In genomic region chr4:137993821-137994561, GRCm38 (mm10) we compare ENCODE assay signal across 8 mouse cellular contexts. TPM values are rescaled to one million over a fixed set of nuclear protein-coding genes. Genes with fewer than 3 reads are reported as not detected.
DNase-seq lines count a peak whose midpoint lies in the region; ATAC-seq and TF ChIP-seq lines count a peak whose summit lies in the region.

No protein-coding gene starts in this region.

- peaks cover 37% of the 10 kb centered on the region for H3K36me3 ChIP-seq in E14TG2a.4 (ENCODE audit: insufficient read depth, low read length)
- peaks cover 36% of the 10 kb centered on the region for H3K36me3 ChIP-seq in megakaryocyte, embryonic 14.5 days (replicated peaks; ENCODE audit: low read length)
- peaks cover 8% of the 10 kb centered on the region for H3K36me3 ChIP-seq in small intestine, adult 2 months (ENCODE audit: control insufficient read depth, insufficient read depth, low read length)

- DNase-seq in adrenal gland, postnatal 36 days: peak; percentile 55 to 64
- DNase-seq in heart, postnatal 14 days: peak; percentile 53 to 64
- DNase-seq in layer of hippocampus, postnatal 25 days (ENCODE audit: extremely low spot score in 1 of 2, low spot score in 1 of 2): peak; percentile 29 to 32

- peaks cover 3% of the 10 kb centered on the region; the same call in 1 of the 2 replicates for H3K9me3 ChIP-seq in E14TG2a.4 (ENCODE audit: low read length)
- H3K9me3 ChIP-seq in megakaryocyte, embryonic 14.5 days: peaks cover 6% of the 10 kb centered on the region

- intact Hi-C loops in heart, postnatal 14 days (cut with DNase I): no loop called here

- no peak for TF ChIP-seq CTCF in E14TG2a.4 (conservative IDR thresholded peaks at IDR 0.05; ENCODE audit: low read length)
- no peak for TF ChIP-seq CTCF in embryonic fibroblast, embryonic 13.5 days (IDR thresholded peaks at IDR 0.05; ENCODE audit: borderline replicate concordance, insufficient read depth, low read length)
- TF ChIP-seq CTCF in small intestine, adult 2 months (IDR thresholded peaks at IDR 0.05; ENCODE audit: extremely low read depth, insufficient read length, insufficient replicate concordance, low read depth, low read length): no peak

- under 1% methylated on average over 54 of the region's 60 CpGs for WGBS in small intestine, adult 2 months

- peaks cover 37% of the 10 kb centered on the region for H3K27me3 ChIP-seq in E14TG2a.4 (ENCODE audit: insufficient read depth, low read length)
- peaks cover 29% of the 10 kb centered on the region for H3K27me3 ChIP-seq in megakaryocyte, embryonic 14.5 days (replicated peaks)
- H3K27me3 ChIP-seq in small intestine, adult 2 months (ENCODE audit: control insufficient read depth, insufficient read depth, low read length): no peaks in the 10 kb centered on the region

- no peak for ATAC-seq in inflammation-experienced regulatory T-cells, adult 6 months

- peak overlapping the region; percentile 22; the same call in 1 of the 2 replicates for H3K27ac ChIP-seq in embryonic fibroblast, embryonic 13.5 days (ENCODE audit: insufficient read depth, low read length)
- H3K27ac ChIP-seq in small intestine, adult 2 months (ENCODE audit: insufficient read depth, low read depth, low read length): peak overlapping the region; percentile 69

- H3K4me3 ChIP-seq in E14TG2a.4 (replicated peaks; ENCODE audit: low read length): peak overlapping the region; percentile 85
- H3K4me3 ChIP-seq in embryonic fibroblast, embryonic 13.5 days (ENCODE audit: insufficient read depth, low read length): peak overlapping the region; percentile 100
- peak overlapping the region; percentile 96 for H3K4me3 ChIP-seq in megakaryocyte, embryonic 14.5 days (replicated peaks)
- H3K4me3 ChIP-seq in small intestine, adult 2 months (ENCODE audit: low read depth, low read length): peak overlapping the region; percentile 88

- TF ChIP-seq POLR2A in embryonic fibroblast, embryonic 13.5 days (IDR thresholded peaks at IDR 0.05; ENCODE audit: low read depth, low read length): peak; percentile 33; the same call in 1 of the 2 replicates
- TF ChIP-seq POLR2A in small intestine, adult 2 months (IDR thresholded peaks at IDR 0.05; ENCODE audit: low read depth, low read length): no peak

- H3K4me1 ChIP-seq in E14TG2a.4 (replicated peaks; ENCODE audit: low read depth, low read length): peaks cover 50% of the 10 kb centered on the region
- H3K4me1 ChIP-seq in embryonic fibroblast, embryonic 13.5 days (ENCODE audit: control insufficient read depth, insufficient read depth, low read length): 0 out of 2 replicates have a peak, but pooled peaks cover 5% of the 10 kb centered on the region
- H3K4me1 ChIP-seq in megakaryocyte, embryonic 14.5 days: peaks cover 38% of the 10 kb centered on the region
- peaks cover 12% of the 10 kb centered on the region; the same call in 1 of the 2 replicates for H3K4me1 ChIP-seq in small intestine, adult 2 months (ENCODE audit: control insufficient read depth, insufficient read depth, insufficient read length, low read length)

RNA-seq across cellular contexts. Expression of gene Eif4g3, which starts 1.2 kb away (rescaled TPM):
- 100 to 1,000 TPM in 1 of 2 experiments, 10 to 100 TPM in 1; 81.8 to 111 TPM for total RNA-seq in adrenal gland, postnatal 36 days (2021)
- 83.4 and 92.1 TPM in 2 replicates for polyA plus RNA-seq in embryonic fibroblast, embryonic 13.5 days (2011; ENCODE audit: insufficient read length, low read depth, missing spikeins)
- 10 to 100 TPM; 58.6 to 59.5 TPM for total RNA-seq in heart, postnatal 14 days (2021)
- 100 to 1,000 TPM; 135 to 160 TPM for total RNA-seq in layer of hippocampus, postnatal 25 days (2021)
- polyA plus RNA-seq in megakaryocyte, embryonic 14.5 days (2012; ENCODE audit: insufficient read depth, low replicate concordance): 34.5 and 54.4 TPM in 2 replicates
- 14.7 and 19.4 TPM in 2 replicates for polyA plus RNA-seq in small intestine, adult 2 months (2012; rRNA removed)
- 10 to 100 TPM; 33.8 to 51.8 (median 42.4) TPM for polyA plus RNA-seq in inflammation-experienced regulatory T-cells, adult 6 months (2017; shearing (Covaris generic))
